Mouse (Mus musculus) midbrain, embryonic 11.5 days (tissue): ENCODE measurements at regions not wholly inside any gene's neighbourhood (a gene's known extent, or its start where the extent isn't known, plus 50 kb on each side); places are given as distances from the start of the nearest gene placed in this dataset.
"Not testable (repeated sequence)": the region's sequence is repeated elsewhere in the genome, so short reads cannot be mapped to it uniquely, and the experiment has no call there.

Source experiments
- ATAC-seq: fragments of 200-750 bp; cut with Nextera tagmentation; 2 replicates; pipeline ENCODE4 v1.8.0; 2017; ENCODE audit warnings: moderate TSS enrichment, moderate library complexity; ENCODE audit not compliant: low FRiP score
- DNase-seq: peaks from one replicate; pipeline ENCODE4 v3.0.0; 2015; ENCODE audit warnings: low spot score; ENCODE audit errors: missing footprints
- H3K27ac ChIP-seq: fragments of 300-500 bp; sonication (generic); 2 replicates; pipeline ENCODE4 v1.5.1; 2014; ENCODE audit warnings: low read depth, low read length
- H3K27me3 ChIP-seq: fragments of 300-500 bp; sonication (generic); 2 replicates; pipeline ENCODE4 v1.6.1; 2014; ENCODE audit warnings: mild to moderate bottlenecking, low read length, moderate library complexity, mixed read lengths; ENCODE audit not compliant: control insufficient read depth, insufficient read depth
- H3K36me3 ChIP-seq: fragments of 300-500 bp; sonication (generic); 2 replicates; pipeline ENCODE4 v1.6.1; 2014; ENCODE audit warnings: mild to moderate bottlenecking, low read length, moderate library complexity, mixed read lengths; ENCODE audit not compliant: control insufficient read depth, insufficient read depth
- H3K4me1 ChIP-seq: fragments of 300-500 bp; sonication (generic); 2 replicates; pipeline ENCODE4 v1.6.1; 2014; ENCODE audit warnings: low read length; ENCODE audit not compliant: control insufficient read depth, insufficient read depth
- H3K4me2 ChIP-seq: fragments of 300-500 bp; sonication (generic); 2 replicates; pipeline ENCODE4 v1.6.1; 2014; ENCODE audit warnings: mild to moderate bottlenecking, moderate library complexity
- H3K4me3 ChIP-seq: fragments of 300-500 bp; sonication (generic); 2 replicates; pipeline ENCODE4 v1.5.1; 2014; ENCODE audit warnings: low read depth, low read length
- H3K9ac ChIP-seq: fragments of 300-500 bp; sonication (generic); 2 replicates; pipeline ENCODE4 v1.6.1; 2014; ENCODE audit warnings: low read length
- H3K9me3 ChIP-seq: fragments of 300-500 bp; sonication (generic); 2 replicates; pipeline ENCODE4 v1.6.1; 2016; ENCODE audit warnings: low read length; ENCODE audit not compliant: control insufficient read depth
- WGBS: fragments of 180-500 bp; shearing (Covaris S2); extraction: QIAGEN DNeasy Blood & Tissue Kit; methylation state at CpG from one replicate; pipeline ENCODE4 v1.1.7; 2014; 5-methylcytosine and 5-hydroxymethylcytosine counted together

GRCm38 (mm10) chr10:86566875-86567274 is 68.2 kb upstream of the Syn3 start:
- not testable (repeated sequence) for H3K9me3 ChIP-seq, H3K9ac ChIP-seq, H3K4me3 ChIP-seq, DNase-seq, ATAC-seq, H3K27ac ChIP-seq, H3K4me1 ChIP-seq, H3K27me3 ChIP-seq, H3K4me2 ChIP-seq, H3K36me3 ChIP-seq
- 81% methylated on average over 1 of the region's 2 CpGs for WGBS

- Histone ChIP-seq H3K9me3 (no peaks in the 10 kb centered on the region), H3K36me3 (no peaks in the 10 kb centered on the region), H3K9ac (no peak overlapping the region), H3K4me1 (no peaks in the 10 kb centered on the region), H3K27me3 (no peaks in the 10 kb centered on the region), H3K4me3 (no peak overlapping the region), H3K27ac (no peak overlapping the region), H3K4me2 (no peak overlapping the region)
- WGBS, result 62% methylated on average over 8 of the region's 8 CpGs
- DNase-seq (no peak), ATAC-seq (no peak)
Observed at GRCm38 (mm10) chr10:86555843-86556242, 57.1 kb upstream of the Syn3 start.
